Comparison of ENCODE assay signal across 16 mouse cellular contexts in genomic region chr15:61536332-61536716, GRCm38 (mm10).
"Had no signal": no experiment of that assay in that cellular context is flagged by ENCODE, and none has a peak within 500 bp of the region (broad histone marks: within the 10 kb centered on the region; RNA-seq: fewer than 3 reads in every experiment).

No protein-coding gene starts in this region.

- H3K9me3 ChIP-seq: kidney, embryonic 15.5 days; limb, embryonic 15.5 days; liver, embryonic 13.5 days; lung, embryonic 15.5 days; megakaryocyte, embryonic 14.5 days; midbrain, embryonic 15.5 days; neural tube, embryonic 12.5 days had no signal

- ATAC-seq: liver, postnatal 0 days; midbrain, embryonic 15.5 days had no signal

- DNase-seq: kidney, adult 2 months; kidney, postnatal 14 days; layer of hippocampus, postnatal 36 days; liver, embryonic 13.5 days; liver, postnatal 0 days; lung, postnatal 14 days; right cerebral cortex, postnatal 14 days; thymus, postnatal 14 days had no signal

- H3K4me1 ChIP-seq: liver, embryonic 13.5 days; megakaryocyte, embryonic 14.5 days; neural tube, embryonic 12.5 days had no signal

- H3K4me3 ChIP-seq: kidney, embryonic 15.5 days; limb, embryonic 15.5 days; liver, embryonic 13.5 days; lung, embryonic 15.5 days; megakaryocyte, embryonic 14.5 days; midbrain, embryonic 15.5 days; neural tube, embryonic 12.5 days had no signal

- H3K4me2 ChIP-seq: kidney, embryonic 15.5 days; limb, embryonic 15.5 days; liver, embryonic 13.5 days; lung, embryonic 15.5 days; midbrain, embryonic 11.5 days; midbrain, embryonic 15.5 days; neural tube, embryonic 12.5 days had no signal

- H3K9ac ChIP-seq: kidney, embryonic 15.5 days; limb, embryonic 15.5 days; liver, embryonic 13.5 days; liver, postnatal 0 days; lung, embryonic 15.5 days; midbrain, embryonic 15.5 days; neural tube, embryonic 12.5 days had no signal

- H3K36me3 ChIP-seq: kidney, embryonic 15.5 days; limb, embryonic 15.5 days; liver, embryonic 13.5 days; lung, embryonic 15.5 days; midbrain, embryonic 15.5 days; neural tube, embryonic 12.5 days had no signal

- H3K27ac ChIP-seq: kidney, embryonic 15.5 days; limb, embryonic 15.5 days; liver, embryonic 13.5 days; lung, embryonic 15.5 days; macrophage; midbrain, embryonic 15.5 days; neural tube, embryonic 12.5 days had no signal

- H3K27me3 ChIP-seq: kidney, embryonic 15.5 days; limb, embryonic 15.5 days; liver, embryonic 13.5 days; lung, embryonic 15.5 days; megakaryocyte, embryonic 14.5 days; midbrain, embryonic 15.5 days; neural tube, embryonic 12.5 days had no signal
